Mouse (Mus musculus) midbrain, embryonic 11.5 days (tissue): ENCODE results near the gene Ltbr. TPM values are rescaled to one million over a fixed set of nuclear protein-coding genes. Genes with fewer than 3 reads are reported as not detected.

Source experiments
- ATAC-seq: fragments of 200-750 bp; cut with Nextera tagmentation; 2 replicates; pipeline ENCODE4 v1.8.0; 2017; ENCODE audit warnings: moderate TSS enrichment, moderate library complexity; ENCODE audit not compliant: low FRiP score
- DNase-seq: peaks from one replicate; pipeline ENCODE4 v3.0.0; 2015; ENCODE audit warnings: low spot score; ENCODE audit errors: missing footprints
- H3K27ac ChIP-seq: fragments of 300-500 bp; sonication (generic); 2 replicates; pipeline ENCODE4 v1.5.1; 2014; ENCODE audit warnings: low read depth, low read length
- H3K27me3 ChIP-seq: fragments of 300-500 bp; sonication (generic); 2 replicates; pipeline ENCODE4 v1.6.1; 2014; ENCODE audit warnings: mild to moderate bottlenecking, low read length, moderate library complexity, mixed read lengths; ENCODE audit not compliant: control insufficient read depth, insufficient read depth
- H3K36me3 ChIP-seq: fragments of 300-500 bp; sonication (generic); 2 replicates; pipeline ENCODE4 v1.6.1; 2014; ENCODE audit warnings: mild to moderate bottlenecking, low read length, moderate library complexity, mixed read lengths; ENCODE audit not compliant: control insufficient read depth, insufficient read depth
- H3K4me1 ChIP-seq: fragments of 300-500 bp; sonication (generic); 2 replicates; pipeline ENCODE4 v1.6.1; 2014; ENCODE audit warnings: low read length; ENCODE audit not compliant: control insufficient read depth, insufficient read depth
- H3K4me2 ChIP-seq: fragments of 300-500 bp; sonication (generic); 2 replicates; pipeline ENCODE4 v1.6.1; 2014; ENCODE audit warnings: mild to moderate bottlenecking, moderate library complexity
- H3K4me3 ChIP-seq: fragments of 300-500 bp; sonication (generic); 2 replicates; pipeline ENCODE4 v1.5.1; 2014; ENCODE audit warnings: low read depth, low read length
- H3K9ac ChIP-seq: fragments of 300-500 bp; sonication (generic); 2 replicates; pipeline ENCODE4 v1.6.1; 2014; ENCODE audit warnings: low read length
- H3K9me3 ChIP-seq: fragments of 300-500 bp; sonication (generic); 2 replicates; pipeline ENCODE4 v1.6.1; 2016; ENCODE audit warnings: low read length; ENCODE audit not compliant: control insufficient read depth
- WGBS: fragments of 180-500 bp; shearing (Covaris S2); extraction: QIAGEN DNeasy Blood & Tissue Kit; methylation state at CpG from one replicate; pipeline ENCODE4 v1.1.7; 2014; 5-methylcytosine and 5-hydroxymethylcytosine counted together
- polyA plus RNA-seq: library from polyadenylated mRNA; unstranded; fragments of >200 nt; fragmentation: Nextera tagmentation; extraction: Ambion mirVana; gene quantifications from 2 replicates; pipeline ENCODE4 v1.2.1, GENCODE M21; 2014

Ltbr gene
- polyA plus RNA-seq, 1 experiment from 2014 or later: 18.0 TPM

DNA sequence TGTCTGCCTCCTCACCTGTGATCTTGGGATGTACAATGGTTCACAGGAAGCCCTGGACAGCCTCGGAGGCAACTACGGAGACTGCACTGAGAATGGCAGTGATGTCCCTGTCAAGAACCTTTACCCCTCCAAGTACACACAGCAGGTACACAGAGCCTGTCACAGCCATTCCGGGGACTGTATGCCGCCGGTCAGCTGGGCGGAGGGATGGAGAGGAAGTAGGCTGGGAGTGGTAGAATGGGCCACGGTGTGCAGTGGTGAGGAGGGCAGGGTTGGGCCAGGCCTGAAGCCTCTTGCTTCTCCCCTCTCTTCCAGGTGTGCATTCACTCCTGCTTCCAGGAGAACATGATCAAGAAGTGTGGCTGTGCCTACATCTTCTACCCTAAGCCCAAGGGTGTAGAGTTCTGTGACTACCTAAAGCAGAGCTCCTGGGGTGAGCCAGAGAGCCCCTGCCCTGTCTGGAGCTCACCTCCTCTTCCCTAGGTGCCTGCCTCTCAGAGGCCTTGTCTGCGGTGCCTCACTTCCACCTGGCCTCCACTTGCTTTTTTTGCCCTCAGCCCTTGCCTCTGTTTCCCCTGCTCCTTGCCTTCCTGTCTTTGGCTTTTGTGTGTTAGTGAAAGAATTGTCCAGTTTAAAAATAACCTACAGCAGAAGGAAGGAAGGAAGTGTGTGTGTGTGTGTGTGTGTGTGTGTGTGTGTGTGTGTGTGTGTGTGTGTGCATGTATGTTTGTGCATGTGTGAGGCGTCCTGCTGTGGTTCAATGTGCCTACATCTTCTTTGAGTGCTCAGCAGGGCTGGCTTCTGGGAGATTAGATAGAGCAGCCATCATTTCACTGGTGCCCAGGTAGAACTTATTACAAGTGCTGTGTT, 25.3 kb upstream of the Ltbr start:
- no peak overlapping the region for H3K4me3 ChIP-seq
- no peak for DNase-seq
- H3K9me3 ChIP-seq: no peaks in the 10 kb centered on the region
- no peak overlapping the region for H3K9ac ChIP-seq
- no peaks in the 10 kb centered on the region for H3K36me3 ChIP-seq
- ATAC-seq: no peak
- no peaks in the 10 kb centered on the region for H3K27me3 ChIP-seq
- no peak overlapping the region for H3K27ac ChIP-seq
- 75% methylated on average over 9 of the region's 9 CpGs for WGBS
- H3K4me2 ChIP-seq: no peak overlapping the region
- H3K4me1 ChIP-seq: no peaks in the 10 kb centered on the region

- ATAC-seq (no peak), DNase-seq (no peak)
- no peaks in the 10 kb centered on the region for H3K27me3 ChIP-seq
- 40% methylated on average over 2 of the region's 2 CpGs for WGBS
- H3K9me3 ChIP-seq: no peaks in the 10 kb centered on the region
- H3K4me3 ChIP-seq: no peak overlapping the region
- no peak overlapping the region for H3K9ac ChIP-seq
- H3K4me1 ChIP-seq: no peaks in the 10 kb centered on the region
- H3K36me3 ChIP-seq: no peaks in the 10 kb centered on the region
- no peak overlapping the region for H3K4me2 ChIP-seq
- H3K27ac ChIP-seq: no peak overlapping the region
Measured at GRCm38 (mm10) chr6:125334356-125334755, 20.7 kb upstream of the Ltbr start.

- WGBS: 71% methylated on average over 14 of the region's 14 CpGs
- Histone ChIP-seq H3K27me3 (no peaks in the 10 kb centered on the region), H3K4me3 (no peak overlapping the region), H3K27ac (no peak overlapping the region), H3K36me3 (no peaks in the 10 kb centered on the region), H3K9me3 (no peaks in the 10 kb centered on the region), H3K9ac (no peak overlapping the region), H3K4me1 (no peaks in the 10 kb centered on the region), H3K4me2 (no peak overlapping the region)
- DNase-seq (no peak), ATAC-seq (no peak)
Measured at GRCm38 (mm10) chr6:125333112-125333899, 19.6 kb upstream of the Ltbr start.

DNA sequence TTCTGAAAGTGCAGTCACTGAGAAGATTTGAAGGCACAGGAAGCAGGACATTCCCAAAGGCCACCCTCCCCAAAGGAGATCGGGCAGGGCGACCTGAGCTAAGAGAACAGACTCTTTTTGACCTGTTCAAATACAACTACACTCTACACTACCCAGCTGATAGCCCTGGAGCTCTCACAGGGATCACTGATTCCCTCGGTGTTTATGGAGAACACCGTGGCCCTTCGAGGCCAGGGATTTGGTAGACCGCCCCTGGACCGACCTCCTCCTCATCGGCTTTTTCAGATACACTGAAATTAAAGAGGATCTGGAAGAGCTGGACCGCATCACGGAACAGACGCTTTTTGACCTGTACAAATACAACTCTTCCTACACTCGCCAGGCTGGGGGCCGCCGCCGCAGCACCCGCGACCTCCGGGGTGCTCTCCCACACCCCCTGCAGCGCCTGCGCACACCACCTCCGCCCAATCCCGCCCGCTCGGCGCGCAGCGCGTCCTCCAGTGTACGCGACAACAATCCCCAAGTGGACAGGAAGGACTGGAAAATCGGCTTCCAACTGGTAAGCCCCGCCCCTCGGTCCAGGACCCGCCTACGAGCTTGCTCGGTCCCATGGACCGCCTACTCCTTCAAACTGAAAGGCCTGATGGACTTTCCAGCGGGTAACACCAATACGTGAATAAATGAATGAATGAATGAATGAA, 17.1 kb upstream of the Ltbr start:
- no peaks in the 10 kb centered on the region for H3K27me3 ChIP-seq
- no peaks in the 10 kb centered on the region for H3K9me3 ChIP-seq
- H3K4me2 ChIP-seq: peak overlapping the region; percentile 86
- no peaks in the 10 kb centered on the region for H3K36me3 ChIP-seq
- no peaks in the 10 kb centered on the region for H3K4me1 ChIP-seq
- peak overlapping the region; percentile 45 for H3K4me3 ChIP-seq
- WGBS: 1% methylated on average over 39 of the region's 39 CpGs
- H3K27ac ChIP-seq: no peak overlapping the region
- ATAC-seq (peak; percentile 95), DNase-seq (peak; percentile 95)
- peak overlapping the region; percentile 64 for H3K9ac ChIP-seq

DNA sequence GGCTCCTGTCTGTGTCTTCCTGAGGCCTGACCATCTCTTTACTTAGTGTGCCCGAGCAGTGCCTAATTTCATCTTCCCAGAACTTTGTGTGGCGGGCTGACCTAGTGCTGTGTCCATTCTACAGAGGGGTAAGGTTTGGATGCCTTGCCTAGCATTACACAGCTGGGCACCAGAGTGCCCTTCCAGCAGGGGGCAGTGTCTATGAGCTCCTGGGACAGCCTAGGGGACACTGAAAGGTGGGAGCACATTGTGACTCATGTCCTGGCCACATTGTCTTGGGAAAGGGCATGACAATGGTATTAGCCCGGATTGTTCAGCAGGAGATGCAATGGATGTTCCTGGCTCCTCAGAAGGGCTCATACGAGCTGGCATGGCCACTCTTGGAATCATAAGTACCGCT, 14.6 kb upstream of the Ltbr start:
- no peak for ATAC-seq
- peak; percentile 72 for DNase-seq
- no peaks in the 10 kb centered on the region for H3K36me3 ChIP-seq
- no peak overlapping the region for H3K4me3 ChIP-seq
- H3K4me2 ChIP-seq: no peak overlapping the region
- no peaks in the 10 kb centered on the region for H3K9me3 ChIP-seq
- H3K27me3 ChIP-seq: no peaks in the 10 kb centered on the region
- H3K27ac ChIP-seq: no peak overlapping the region
- H3K9ac ChIP-seq: no peak overlapping the region
- 72% methylated on average over 5 of the region's 5 CpGs for WGBS
- H3K4me1 ChIP-seq: no peaks in the 10 kb centered on the region

DNA sequence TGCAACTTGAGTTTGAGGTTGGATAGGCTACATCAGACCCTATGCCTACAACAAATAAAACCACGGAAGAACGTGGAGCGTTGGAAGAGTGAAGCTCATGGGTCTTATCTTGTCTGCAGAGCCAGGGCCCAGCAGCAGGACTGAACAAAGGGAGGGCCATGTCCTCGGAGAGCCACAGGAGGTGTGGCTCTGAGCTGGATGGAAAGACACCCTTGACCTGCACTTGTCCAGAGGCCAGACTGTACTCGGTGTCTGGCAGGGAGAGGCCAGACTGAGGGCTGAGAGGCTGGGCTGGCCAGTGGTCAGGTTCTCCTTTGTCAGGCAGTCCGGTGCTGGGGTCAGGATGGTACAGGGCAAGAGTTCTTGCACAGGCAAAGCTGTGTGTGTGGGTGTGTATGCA, 11.7 kb upstream of the Ltbr start:
- Histone ChIP-seq H3K4me3 (no peak overlapping the region), H3K36me3 (no peaks in the 10 kb centered on the region), H3K27ac (no peak overlapping the region), H3K27me3 (peaks cover 22% of the 10 kb centered on the region), H3K4me1 (no peaks in the 10 kb centered on the region), H3K9me3 (no peaks in the 10 kb centered on the region), H3K4me2 (no peak overlapping the region), H3K9ac (no peak overlapping the region)
- ATAC-seq (no peak), DNase-seq (peak; percentile 28)
- WGBS: 75% methylated on average over 6 of the region's 6 CpGs

- DNase-seq: peak; percentile 21
- Histone ChIP-seq H3K4me2 (no peak overlapping the region), H3K27ac (no peak overlapping the region), H3K27me3 (peaks cover 28% of the 10 kb centered on the region), H3K9ac (no peak overlapping the region), H3K9me3 (no peaks in the 10 kb centered on the region), H3K4me1 (no peaks in the 10 kb centered on the region), H3K4me3 (no peak overlapping the region), H3K36me3 (no peaks in the 10 kb centered on the region)
- WGBS: 52% methylated on average over 6 of the region's 6 CpGs
- no peak for ATAC-seq
Measured at GRCm38 (mm10) chr6:125323547-125323946, 9.9 kb upstream of the Ltbr start.

DNA sequence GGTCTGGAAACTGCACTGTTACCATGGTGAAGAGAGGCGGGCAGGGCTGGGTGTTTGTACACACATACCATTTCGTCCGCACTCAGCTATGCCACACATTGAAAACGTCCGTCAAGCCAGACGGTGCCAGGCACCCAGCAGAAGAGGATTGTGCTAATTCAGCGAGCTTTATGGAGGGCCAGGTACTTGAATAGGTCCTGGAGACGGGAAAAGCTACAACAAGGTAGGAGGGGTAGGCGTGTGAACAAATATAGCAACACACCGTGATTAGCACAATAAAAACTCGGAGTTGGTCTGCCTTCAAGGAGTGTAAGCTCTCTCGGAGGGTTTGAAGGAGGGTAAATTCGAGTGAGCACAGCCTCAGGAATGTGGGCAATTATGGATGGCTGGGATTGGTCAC, 9.1 kb upstream of the Ltbr start:
- DNase-seq (no peak), ATAC-seq (no peak)
- 67% methylated on average over 13 of the region's 13 CpGs for WGBS
- H3K4me2 ChIP-seq: no peak overlapping the region
- H3K27me3 ChIP-seq: peaks cover 28% of the 10 kb centered on the region
- H3K4me3 ChIP-seq: no peak overlapping the region
- no peak overlapping the region for H3K9ac ChIP-seq
- H3K27ac ChIP-seq: no peak overlapping the region
- H3K4me1 ChIP-seq: no peaks in the 10 kb centered on the region
- no peaks in the 10 kb centered on the region for H3K36me3 ChIP-seq
- no peaks in the 10 kb centered on the region for H3K9me3 ChIP-seq
